Mouse (Mus musculus) small intestine, adult 2 months (tissue): Measurements from ENCODE around the gene Crot. TPM values are rescaled to one million over a fixed set of nuclear protein-coding genes. Genes with fewer than 3 reads are reported as not detected.
"Not testable (repeated sequence)": the region's sequence is repeated elsewhere in the genome, so short reads cannot be mapped to it uniquely, and the experiment has no call there.

Experiments
- H3K27ac ChIP-seq: fragments of 200-500 bp; 2 replicates; pipeline ENCODE4 v1.5.1; 2012; ENCODE audit warnings: low read depth, low read length, control low read depth, inconsistent platforms; ENCODE audit not compliant: insufficient read depth
- H3K27me3 ChIP-seq: fragments of 200-500 bp; 2 replicates; pipeline ENCODE4 v1.6.1; 2012; ENCODE audit warnings: mild to moderate bottlenecking, moderate library complexity, low read length, inconsistent platforms; ENCODE audit not compliant: control insufficient read depth, insufficient read depth
- H3K36me3 ChIP-seq: fragments of 200-500 bp; 2 replicates; pipeline ENCODE4 v1.6.1; 2012; ENCODE audit warnings: mild to moderate bottlenecking, low read length, control low read depth, inconsistent platforms; ENCODE audit not compliant: control insufficient read depth, insufficient read depth
- H3K4me1 ChIP-seq: fragments of 200-500 bp; 2 replicates; pipeline ENCODE4 v1.6.1; 2012; ENCODE audit warnings: low read length, inconsistent platforms, mixed read lengths; ENCODE audit not compliant: control insufficient read depth, insufficient read depth, insufficient read length
- H3K4me3 ChIP-seq: fragments of 200-500 bp; 2 replicates; pipeline ENCODE4 v1.5.1; 2012; ENCODE audit warnings: low read depth, mild to moderate bottlenecking, control low read depth, inconsistent platforms, low read length, moderate library complexity
- CTCF ChIP-seq: fragments of 200-500 bp; IDR thresholded peaks from 2 replicates; pipeline ENCODE4 v1.5.1; 2012; ENCODE audit warnings: low read depth, mild to moderate bottlenecking, control low read depth, inconsistent platforms, low read length, moderate library complexity, mixed read lengths; ENCODE audit not compliant: insufficient replicate concordance, insufficient read length; ENCODE audit errors: extremely low read depth
- POLR2A ChIP-seq: fragments of 200-500 bp; IDR thresholded peaks from 2 replicates; pipeline ENCODE4 v1.6.1; 2012; ENCODE audit warnings: low read depth, mild to moderate bottlenecking, control low read depth, inconsistent platforms, low read length, moderate library complexity
- WGBS: fragments of 180-500 bp; shearing (Covaris S2); methylation state at CpG from one replicate; pipeline ENCODE4 v1.1.7; 2018; 5-methylcytosine and 5-hydroxymethylcytosine counted together
- polyA plus RNA-seq: library from polyadenylated mRNA; depleted of rRNA; stranded (reverse); fragments of >200 nt; gene quantifications from 2 replicates; pipeline ENCODE4 v1.2.3, GENCODE M21; 2012

Crot gene
- polyA plus RNA-seq, 1 experiment: 10.1 TPM

DNA sequence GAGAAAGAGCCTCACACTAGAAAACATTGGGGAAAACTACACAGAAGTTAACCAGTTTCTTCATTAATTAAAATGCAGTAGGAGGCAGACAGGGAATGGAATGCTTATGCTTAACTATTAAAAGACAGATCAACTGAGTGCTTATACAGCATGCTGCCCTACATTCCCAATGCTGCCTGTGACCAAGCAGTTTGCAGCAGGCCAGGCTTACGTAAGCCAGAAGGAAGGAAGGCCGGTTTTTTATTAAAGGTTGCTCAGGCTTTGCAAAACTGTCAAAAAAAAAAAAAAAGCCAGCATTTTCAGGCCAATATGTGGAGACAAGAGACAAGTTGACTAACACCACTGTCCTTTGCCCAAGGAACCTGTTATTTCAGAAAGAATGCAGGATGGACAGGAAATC lies 26.4 kb downstream of the Crot start:
- Histone ChIP-seq H3K4me3 (no peak overlapping the region), H3K27me3 (no peaks in the 10 kb centered on the region), H3K27ac (no peak overlapping the region), H3K4me1 (no peaks in the 10 kb centered on the region), H3K36me3 (peaks cover 61% of the 10 kb centered on the region)
- TF ChIP-seq CTCF (no peak), POLR2A (no peak)
- WGBS: 91% methylated on average over 2 of the region's 2 CpGs

DNA sequence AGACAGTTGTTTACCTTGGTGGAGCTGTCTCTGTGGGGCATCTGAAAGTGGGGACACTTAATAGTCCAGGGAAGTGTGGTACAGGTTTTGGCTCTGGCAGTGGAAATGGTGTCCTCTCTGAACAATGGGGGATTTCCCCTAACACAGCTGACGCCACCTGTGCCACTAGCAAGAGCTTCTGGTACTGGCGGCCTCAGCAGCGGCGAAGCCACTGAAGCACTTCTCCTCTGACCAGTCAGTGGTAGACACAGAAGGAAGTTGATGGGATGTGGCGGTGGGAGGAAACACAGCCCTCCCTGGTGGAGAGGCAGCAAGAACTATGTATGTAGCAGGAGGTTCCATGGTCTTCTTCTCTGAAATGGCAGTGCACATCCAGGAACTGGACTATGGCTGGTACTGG lies 32.6 kb downstream of the Crot start:
- no peak for TF ChIP-seq CTCF
- TF ChIP-seq POLR2A: no peak
- Histone ChIP-seq H3K4me1 (no peaks in the 10 kb centered on the region), H3K27me3 (no peaks in the 10 kb centered on the region), H3K4me3 (no peak overlapping the region), H3K36me3 (peaks cover 44% of the 10 kb centered on the region), H3K27ac (no peak overlapping the region)
- 90% methylated on average over 5 of the region's 5 CpGs for WGBS

DNA sequence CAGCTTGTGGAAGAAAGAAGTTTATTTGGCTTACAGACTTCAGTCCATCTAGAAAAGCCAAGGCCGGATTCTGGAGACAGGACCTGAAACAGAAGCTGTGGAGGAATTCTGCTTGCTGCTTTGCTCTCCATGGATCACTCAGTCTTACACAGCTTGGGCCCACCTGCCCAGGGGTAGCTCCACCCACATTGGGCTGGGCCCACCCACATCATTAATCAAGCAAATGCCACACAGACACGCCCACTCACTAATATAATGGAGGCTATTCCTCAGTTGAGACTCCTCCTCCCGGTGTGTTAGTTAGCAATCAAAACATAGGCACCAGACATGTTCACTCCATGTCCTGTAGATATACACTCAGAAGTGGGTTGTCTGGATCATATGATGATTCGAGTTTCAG lies 36.6 kb downstream of the Crot start:
- Histone ChIP-seq H3K27ac (no peak overlapping the region), H3K36me3 (peaks cover 15% of the 10 kb centered on the region), H3K4me3 (no peak overlapping the region), H3K4me1 (no peaks in the 10 kb centered on the region), H3K27me3 (no peaks in the 10 kb centered on the region)
- 68% methylated on average over 4 of the region's 4 CpGs for WGBS
- TF ChIP-seq POLR2A: no peak
- TF ChIP-seq CTCF: no peak

DNA sequence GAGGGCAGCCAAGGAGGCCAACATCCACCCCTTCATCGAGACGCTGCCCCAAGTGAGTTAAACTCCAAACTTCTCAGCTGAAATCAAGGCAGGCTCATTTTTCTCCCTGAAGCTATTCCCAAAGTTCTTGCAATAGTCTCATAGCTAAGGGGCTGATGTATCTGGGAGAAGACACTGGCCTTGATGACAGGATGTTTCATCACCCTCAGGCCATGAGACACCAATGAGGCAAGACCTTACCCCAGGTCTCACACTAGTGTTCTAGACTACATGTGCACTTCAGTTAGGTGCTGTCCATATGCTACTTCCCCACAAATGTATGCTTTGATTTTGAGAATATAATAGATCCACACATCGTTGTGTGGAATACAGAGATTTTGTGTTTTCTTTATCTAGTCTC lies 41.6 kb downstream of the Crot start:
- Histone ChIP-seq H3K4me1 (no peaks in the 10 kb centered on the region), H3K4me3 (no peak overlapping the region), H3K27ac (no peak overlapping the region), H3K36me3 (no peaks in the 10 kb centered on the region), H3K27me3 (no peaks in the 10 kb centered on the region)
- no peak for TF ChIP-seq POLR2A
- TF ChIP-seq CTCF: no peak
- 89% methylated on average over 3 of the region's 3 CpGs for WGBS

DNA sequence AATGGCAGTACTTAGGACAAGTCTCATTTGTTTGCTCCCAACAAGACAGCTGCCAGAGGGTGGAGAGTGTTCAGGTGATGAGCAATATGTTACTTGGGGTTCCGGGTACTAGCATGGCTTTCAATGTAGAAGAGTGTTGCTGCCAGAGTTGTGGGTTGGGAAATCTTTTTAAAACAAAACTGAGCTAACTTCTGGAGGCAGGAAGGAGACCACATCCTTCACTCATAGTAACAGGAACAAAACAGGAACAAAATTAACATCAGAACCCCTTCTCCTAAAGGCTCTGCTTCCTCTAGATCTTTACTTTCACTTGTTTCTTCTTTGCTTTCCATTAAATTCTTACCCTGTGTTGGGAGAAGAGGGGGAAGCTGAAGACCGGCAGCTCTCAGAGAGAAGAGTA lies 43.5 kb downstream of the Crot start:
- H3K4me3 ChIP-seq: no peak overlapping the region
- 91% methylated on average over 2 of the region's 2 CpGs for WGBS
- H3K27me3 ChIP-seq: no peaks in the 10 kb centered on the region
- H3K36me3 ChIP-seq: no peaks in the 10 kb centered on the region
- no peak for TF ChIP-seq POLR2A
- TF ChIP-seq CTCF: no peak
- H3K27ac ChIP-seq: no peak overlapping the region
- H3K4me1 ChIP-seq: no peaks in the 10 kb centered on the region

DNA sequence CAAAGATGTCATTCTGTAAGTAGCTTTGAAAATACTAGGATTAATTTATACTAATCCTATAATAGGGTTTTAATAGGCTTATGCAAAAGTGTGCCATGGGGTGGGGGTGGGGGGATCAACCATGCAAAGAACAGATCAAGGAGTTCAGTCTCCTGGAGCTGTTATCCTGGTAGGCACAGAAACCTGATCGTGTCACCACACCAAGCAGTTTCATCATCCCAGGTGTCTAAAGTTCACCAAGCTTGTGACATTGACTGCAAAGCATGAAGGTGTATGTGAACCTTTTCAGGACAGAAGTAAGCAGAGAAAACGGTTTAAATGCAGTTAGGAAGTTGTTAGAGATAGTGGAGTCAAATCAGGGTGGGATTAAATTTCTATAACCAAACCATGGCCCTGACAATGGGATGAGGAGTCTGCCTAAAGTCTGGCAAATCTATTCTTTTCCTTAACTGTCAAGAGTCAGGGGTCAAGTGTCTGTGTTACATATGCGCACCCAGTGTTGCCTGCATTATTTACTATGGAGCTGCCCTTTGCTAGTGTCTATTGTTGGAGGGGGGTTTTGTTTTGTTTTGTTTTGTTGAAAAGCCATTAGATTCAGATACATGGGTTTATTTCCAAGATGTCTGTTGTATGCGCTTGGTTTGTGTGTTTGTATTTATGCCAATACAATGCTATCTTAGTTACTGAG lies 49.6 kb downstream of the Crot start:
- no peaks in the 10 kb centered on the region for H3K4me1 ChIP-seq
- H3K4me3 ChIP-seq: no peak overlapping the region
- H3K27ac ChIP-seq: no peak overlapping the region
- no peaks in the 10 kb centered on the region for H3K36me3 ChIP-seq
- no peaks in the 10 kb centered on the region for H3K27me3 ChIP-seq
- WGBS: 62% methylated on average over 4 of the region's 4 CpGs
- TF ChIP-seq CTCF: no peak
- no peak for TF ChIP-seq POLR2A

DNA sequence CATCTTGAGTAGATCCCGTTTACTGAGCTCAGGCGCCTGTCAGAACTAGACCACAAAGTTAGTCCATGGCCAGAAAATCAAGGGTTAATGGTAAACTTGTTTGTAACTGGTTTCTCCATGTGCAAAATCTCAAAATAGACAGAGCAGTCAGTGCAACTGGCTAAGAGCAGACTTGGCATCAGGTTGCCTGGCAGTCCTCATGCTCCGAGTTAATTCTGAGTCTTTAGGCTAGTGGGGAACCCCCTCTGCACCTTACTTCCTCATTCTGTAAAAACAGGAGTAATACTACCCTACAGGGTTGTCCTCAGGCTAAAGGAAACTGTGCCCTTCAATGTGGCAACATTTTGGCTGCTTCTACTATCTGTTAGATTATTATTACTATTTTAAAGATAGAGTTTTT lies 53.3 kb downstream of the Crot start:
- Histone ChIP-seq H3K4me3 (no peak overlapping the region), H3K27ac (no peak overlapping the region), H3K4me1 (no peaks in the 10 kb centered on the region), H3K27me3 (no peaks in the 10 kb centered on the region), H3K36me3 (no peaks in the 10 kb centered on the region)
- WGBS: 62% methylated on average over 3 of the region's 3 CpGs
- no peak for TF ChIP-seq POLR2A
- TF ChIP-seq CTCF: no peak

DNA sequence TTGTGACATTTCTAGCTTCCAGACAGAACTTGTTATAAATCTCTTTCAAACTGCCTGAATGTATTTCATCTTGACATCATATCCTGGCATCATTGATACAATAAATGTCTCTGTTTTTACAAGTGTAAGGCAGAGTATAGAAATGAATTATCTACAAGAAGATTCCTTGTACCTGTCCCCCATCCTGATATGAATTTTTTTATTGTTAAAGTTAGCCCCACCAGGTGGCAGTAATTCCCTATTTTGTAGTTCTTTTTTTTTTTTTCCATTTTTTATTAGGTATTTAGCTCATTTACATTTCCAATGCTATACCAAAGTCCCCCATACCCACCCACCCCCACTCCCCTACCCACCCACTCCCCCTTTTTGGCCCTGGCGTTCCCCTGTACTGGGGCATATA lies 55.9 kb downstream of the Crot start:
- H3K27me3 ChIP-seq, H3K4me3 ChIP-seq, H3K4me1 ChIP-seq, H3K27ac ChIP-seq, H3K36me3 ChIP-seq: not testable (repeated sequence)
- WGBS: no CpG with 5 or more reads among the region's 1 CpGs
